Mouse (Mus musculus): Measurements from ENCODE around the gene Pank1. TPM values are rescaled to one million over a fixed set of nuclear protein-coding genes. Genes with fewer than 3 reads are reported as not detected.

The Pank1 gene
- total RNA-seq, 1 experiment from 2014 or later: 2.6 TPM

GRCm38 (mm10) chr19:34778993-34779392, 100.3 kb downstream of the Pank1 start:
- ATAC-seq (replicated peaks; ENCODE audit: insufficient number of reproducible peaks, low FRiP score, low TSS enrichment, poor library complexity, severe bottlenecking): no peak

GRCm38 (mm10) chr19:34778098-34778497, 101.2 kb downstream of the Pank1 start:
- ATAC-seq (replicated peaks; ENCODE audit: insufficient number of reproducible peaks, low FRiP score, low TSS enrichment, poor library complexity, severe bottlenecking): no peak

GRCm38 (mm10) chr19:34772775-34773174, 106.5 kb downstream of the Pank1 start:
- ATAC-seq (replicated peaks; ENCODE audit: insufficient number of reproducible peaks, low FRiP score, low TSS enrichment, poor library complexity, severe bottlenecking): no peak

- ATAC-seq (replicated peaks; ENCODE audit: insufficient number of reproducible peaks, low FRiP score, low TSS enrichment, poor library complexity, severe bottlenecking): no peak
These were observed 108.5 kb downstream of the Pank1 start for GRCm38 (mm10) chr19:34770764-34771163.

- no peak for ATAC-seq (replicated peaks; ENCODE audit: insufficient number of reproducible peaks, low FRiP score, low TSS enrichment, poor library complexity, severe bottlenecking)
These were observed 120.5 kb downstream of the Pank1 start for GRCm38 (mm10) chr19:34758754-34759153.

Other genes starting within 250 kb of the Pank1 start
- 0.78 to 1.8 TPM (median 1.7 TPM) in 3 replicates for gene Ifit1bl2, start 238.7 kb downstream of the Pank1 start, total RNA-seq (2017)
- gene Ifit1, start 238.6 kb downstream of the Pank1 start, total RNA-seq (2017): 0.86 to 4.6 TPM (median 2.9 TPM) in 3 replicates
- 0.43 TPM in 1 of 3 replicates, not detected in the others for gene Slc16a12, start 132.2 kb downstream of the Pank1 start, total RNA-seq (2017)
- gene Kif20b, start 42.9 kb upstream of the Pank1 start, total RNA-seq (2017): 12.0 to 32.5 TPM (median 17.6 TPM) in 3 replicates

All from monocyte, adult 5-6 weeks (primary cell).